Comparison of ENCODE assay signal across 8 mouse cellular contexts in genomic region chr12:11196142-11196597, GRCm38 (mm10). TPM values are rescaled to one million over a fixed set of nuclear protein-coding genes. Genes with fewer than 3 reads are reported as not detected.
A peak's percentile ranks its signal among the peaks of the same experiment; 100 is the strongest.
DNase-seq lines count a peak whose midpoint lies in the region; ATAC-seq and TF ChIP-seq lines count a peak whose summit lies in the region.

No protein-coding gene starts in this region.

- 10% methylated on average over 18 of the region's 19 CpGs for WGBS in forebrain, embryonic 15.5 days
- WGBS in neural tube, embryonic 14.5 days: 12% methylated on average over 19 of the region's 19 CpGs

- peak; percentile 88 for ATAC-seq in CD4-positive, CD25-positive, alpha-beta regulatory T cell, adult 4 months
- ATAC-seq in cerebellum, adult (ENCODE audit: insufficient number of reproducible peaks, low FRiP score, low TSS enrichment): peak; percentile 58; the same call in 1 of the 2 replicates
- peak; percentile 80 for ATAC-seq in forebrain, embryonic 15.5 days (replicated peaks)
- ATAC-seq in neural tube, embryonic 14.5 days (ENCODE audit: low read depth): peak; percentile 83

- H3K9ac ChIP-seq in forebrain, embryonic 15.5 days (replicated peaks): no peak overlapping the region
- H3K9ac ChIP-seq in neural tube, embryonic 14.5 days (replicated peaks; ENCODE audit: low read depth, low read length): no peak overlapping the region

- H3K27me3 ChIP-seq in forebrain, embryonic 15.5 days: no peaks in the 10 kb centered on the region
- no peaks in the 10 kb centered on the region for H3K27me3 ChIP-seq in neural tube, embryonic 14.5 days (ENCODE audit: control insufficient read depth, insufficient read depth, low read length)
- no peaks in the 10 kb centered on the region for H3K27me3 ChIP-seq in testis, adult 2 months (ENCODE audit: control insufficient read depth, insufficient read depth, low read length)

- H3K4me2 ChIP-seq in forebrain, embryonic 15.5 days (replicated peaks): peak overlapping the region; percentile 30
- H3K4me2 ChIP-seq in neural tube, embryonic 14.5 days (ENCODE audit: low read depth, low read length): peak overlapping the region; percentile 38

- DNase-seq in heart, postnatal 14 days: peak; percentile 85 to 91
- peak; percentile 87 to 89 for DNase-seq in kidney, postnatal 4 days
- peak; percentile 60 to 62 for DNase-seq in lung, adult 18-20 months

- H3K36me3 ChIP-seq in forebrain, embryonic 15.5 days: no peaks in the 10 kb centered on the region
- no peaks in the 10 kb centered on the region for H3K36me3 ChIP-seq in neural tube, embryonic 14.5 days (ENCODE audit: control insufficient read depth, insufficient read depth, low read length)
- H3K36me3 ChIP-seq in testis, adult 2 months (ENCODE audit: control insufficient read depth, insufficient read depth, low read length): no peaks in the 10 kb centered on the region

- no peak overlapping the region for H3K27ac ChIP-seq in forebrain, embryonic 15.5 days (replicated peaks)
- H3K27ac ChIP-seq in neural tube, embryonic 14.5 days (ENCODE audit: low read depth, low read length): no peak overlapping the region
- no peak overlapping the region for H3K27ac ChIP-seq in testis, adult 2 months (ENCODE audit: control insufficient read depth, insufficient read depth, low read depth, low read length)

- H3K4me1 ChIP-seq in forebrain, embryonic 15.5 days: no peaks in the 10 kb centered on the region
- H3K4me1 ChIP-seq in neural tube, embryonic 14.5 days (ENCODE audit: control insufficient read depth, insufficient read depth, low read length): no peaks in the 10 kb centered on the region
- peaks cover 2% of the 10 kb centered on the region; the same call in 1 of the 2 replicates for H3K4me1 ChIP-seq in testis, adult 2 months (ENCODE audit: control insufficient read depth, insufficient read depth, low read length)

- TF ChIP-seq POLR2A in testis, adult 2 months (IDR thresholded peaks at IDR 0.05; ENCODE audit: control insufficient read depth, low read depth, low read length): no peak

- intact Hi-C loops in heart, postnatal 14 days (cut with DNase I): loop anchor here (5.0 to 10.0 kb wide), 4 partner anchors 71 to 949 kb away; partner anchors contain the start of genes Gen1 and Smc6

- TF ChIP-seq CTCF in testis, adult 2 months (IDR thresholded peaks at IDR 0.05; ENCODE audit: control insufficient read depth, insufficient read depth, insufficient replicate concordance, low read depth, low read length): peak; percentile 89

- H3K4me3 ChIP-seq in forebrain, embryonic 15.5 days: peak overlapping the region; percentile 3; the same call in 1 of the 2 replicates
- no peak overlapping the region for H3K4me3 ChIP-seq in neural tube, embryonic 14.5 days (ENCODE audit: low read depth, low read length)
- H3K4me3 ChIP-seq in testis, adult 2 months (ENCODE audit: control insufficient read depth, low read depth, low read length): peak overlapping the region; percentile 49

- no peaks in the 10 kb centered on the region for H3K9me3 ChIP-seq in forebrain, embryonic 15.5 days
- no peaks in the 10 kb centered on the region for H3K9me3 ChIP-seq in neural tube, embryonic 14.5 days (ENCODE audit: control insufficient read depth, low read length)

RNA-seq across cellular contexts. Expression of gene Msgn1, which starts 12.6 kb away (rescaled TPM):
- polyA plus RNA-seq in CD4-positive, CD25-positive, alpha-beta regulatory T cell, adult 4 months (2017; shearing (Covaris generic)): under 1 TPM in 1 of 2 experiments, not detected in 1; 0.73 TPM
- polyA plus RNA-seq in forebrain, embryonic 15.5 days (2015; fragmentation: Nextera tagmentation; extraction: Ambion mirVana): not detected in 2 replicates
- total RNA-seq in heart, postnatal 14 days (2021): not detected
- not detected in 2 replicates for polyA plus RNA-seq in neural tube, embryonic 14.5 days (2014; fragmentation: Nextera tagmentation; extraction: Ambion mirVana)
- not detected in 2 replicates for polyA plus RNA-seq in testis, adult 2 months (2012; rRNA removed)

RNA-seq across cellular contexts. Expression of gene Kcns3, which starts 45.3 kb away (rescaled TPM):
- not detected for polyA plus RNA-seq in CD4-positive, CD25-positive, alpha-beta regulatory T cell, adult 4 months (2017; shearing (Covaris generic))
- 0.28 and 0.39 TPM in 2 replicates for polyA plus RNA-seq in forebrain, embryonic 15.5 days (2015; fragmentation: Nextera tagmentation; extraction: Ambion mirVana)
- total RNA-seq in heart, postnatal 14 days (2021): under 1 TPM; 0.22 to 0.33 TPM
- polyA plus RNA-seq in neural tube, embryonic 14.5 days (2014; fragmentation: Nextera tagmentation; extraction: Ambion mirVana): 1.4 and 2.4 TPM in 2 replicates
- polyA plus RNA-seq in testis, adult 2 months (2012; rRNA removed): 0.12 and 0.18 TPM in 2 replicates
